Mouse (Mus musculus): ENCODE measurements around the gene Nedd9.

DNA sequence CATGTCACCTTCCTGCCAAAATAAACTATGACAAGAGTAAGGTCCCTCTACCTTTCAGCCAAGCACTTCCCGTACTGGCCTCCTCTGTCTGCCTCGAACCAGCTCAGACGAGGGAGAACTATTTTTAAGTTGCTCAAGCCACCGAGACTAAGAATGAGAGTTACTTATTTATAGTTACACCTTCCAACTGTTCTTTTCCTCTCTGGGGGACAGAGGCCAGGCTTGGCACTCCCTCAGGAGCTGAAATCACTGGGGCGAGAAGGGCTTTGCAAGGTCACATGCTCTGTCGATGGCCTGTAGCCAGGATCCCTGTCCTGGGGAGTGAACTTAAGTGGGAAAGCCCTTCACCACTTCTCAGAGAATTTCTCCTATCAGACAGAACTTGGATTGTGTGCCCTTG lies 150.9 kb downstream of the Nedd9 start:
- TF ChIP-seq EP300 (IDR thresholded peaks at IDR 0.05; ENCODE audit: insufficient read depth, low read depth, low read length) (peak; percentile 95), CTCF (IDR thresholded peaks at IDR 0.05) (no peak), POLR2A (IDR thresholded peaks at IDR 0.05; ENCODE audit: insufficient read depth, low read depth, low read length) (peak; percentile 40)
